Mouse (Mus musculus): Measurements from ENCODE around the gene Exoc3l2. TPM values are rescaled to one million over a fixed set of nuclear protein-coding genes. Genes with fewer than 3 reads are reported as not detected.

The Exoc3l2 gene
- polyA plus RNA-seq, 1 experiment from 2014 or later, result 0.76 TPM

DNA sequence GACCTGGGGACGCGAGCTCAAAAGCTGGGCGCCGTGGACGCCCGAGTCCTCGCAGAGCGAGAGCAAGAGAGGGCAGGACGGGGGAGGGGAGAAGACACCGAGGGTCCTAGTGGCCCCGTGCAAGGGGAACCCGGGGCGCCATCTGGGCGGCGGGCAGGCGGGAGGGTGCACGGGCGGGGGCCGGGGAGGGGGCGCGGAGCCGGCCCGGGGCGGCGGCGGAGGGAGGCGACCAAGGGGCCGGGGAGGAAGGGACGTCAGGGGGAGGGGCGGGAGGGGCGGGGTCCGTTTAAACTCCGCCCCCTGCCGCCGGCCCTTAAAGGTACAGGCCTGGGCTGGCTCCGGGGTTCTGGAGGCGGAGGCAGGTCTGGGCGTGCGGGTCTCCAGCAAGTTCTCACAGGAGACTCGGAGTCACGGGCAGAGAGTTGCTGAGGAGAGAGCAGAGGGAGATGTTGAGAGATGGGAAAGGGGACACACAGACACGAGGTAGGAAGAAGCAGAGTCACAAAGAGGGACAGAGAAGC, 4.5 kb upstream of the Exoc3l2 start, which contains the start of gene Mark4:
TSS of gene Mark4 (minus strand) at position 231 of the 521 bp plus-strand sequence.
- ATAC-seq (replicated peaks; ENCODE audit: low FRiP score, low TSS enrichment, low read depth), result peak; percentile 86
- WGBS, result under 1% methylated on average over 37 of the region's 42 CpGs
- peak within 1 kb of the TSS; percentile 65; the same call in 1 of the 2 replicates for H3K27ac ChIP-seq (ENCODE audit: low read depth)

DNA sequence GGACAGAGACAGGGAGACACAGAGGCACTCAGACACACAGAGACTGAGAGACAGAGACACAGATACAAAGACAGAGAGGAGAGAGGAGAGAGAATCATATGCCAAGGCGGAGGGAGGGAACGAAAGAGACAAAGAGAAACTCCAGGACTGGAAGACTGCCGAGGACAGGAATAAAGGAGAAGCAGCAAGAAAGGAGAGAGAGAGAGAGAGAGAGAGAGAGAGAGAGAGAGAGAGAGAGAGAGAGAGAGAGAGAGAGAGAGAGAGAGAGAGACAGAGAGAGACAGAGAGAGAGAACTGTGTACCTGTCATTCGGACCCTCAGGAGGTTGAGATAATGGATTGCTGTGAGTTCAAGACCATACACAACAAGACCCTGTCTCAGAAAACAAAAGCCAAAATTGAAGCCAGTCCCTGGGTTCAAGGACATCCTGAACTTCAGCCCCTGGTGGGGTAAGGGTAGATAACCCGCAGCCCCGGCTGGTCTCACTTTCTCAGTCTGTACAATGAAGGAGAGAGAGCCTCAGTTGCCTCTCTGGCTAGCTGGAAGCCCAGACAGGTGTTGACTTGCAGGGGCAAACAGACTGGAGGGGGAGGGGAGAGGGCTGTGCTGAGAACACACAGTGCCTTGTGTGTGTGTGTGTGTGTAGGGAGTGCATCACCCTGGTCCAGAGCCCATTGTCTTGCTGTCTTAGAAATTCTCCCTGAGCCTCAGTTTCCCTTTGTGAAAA, 3.8 kb upstream of the Exoc3l2 start:
- Histone ChIP-seq H3K27me3 (replicated peaks; ENCODE audit: control insufficient read depth, insufficient read depth, low read length) (no peaks in the 10 kb centered on the region), H3K27ac (ENCODE audit: low read depth) (peak overlapping the region; percentile 65; the same call in 1 of the 2 replicates), H3K9ac (ENCODE audit: low read length) (peak overlapping the region; percentile 44), H3K4me1 (replicated peaks; ENCODE audit: control insufficient read depth, insufficient read depth, low read length) (peaks cover 18% of the 10 kb centered on the region), H3K4me3 (ENCODE audit: low read depth, low read length) (peak overlapping the region; percentile 91), H3K36me3 (ENCODE audit: control insufficient read depth, insufficient read depth, low read length) (0 out of 2 replicates have a peak, but pooled peaks cover 5% of the 10 kb centered on the region), H3K4me2 (ENCODE audit: low read length) (peak overlapping the region; percentile 83), H3K9me3 (ENCODE audit: control insufficient read depth, low read length) (no peaks in the 10 kb centered on the region)
- ATAC-seq (replicated peaks; ENCODE audit: low FRiP score, low TSS enrichment, low read depth) (peak; percentile 10; the same call in 1 of the 2 replicates), DNase-seq (ENCODE audit: low spot score) (no peak)
- WGBS, result 27% methylated on average over 6 of the region's 6 CpGs

More for the DNA sequence above, 4.5 kb upstream of the Exoc3l2 start, which contains the start of gene Mark4:
- H3K27me3 ChIP-seq (replicated peaks; ENCODE audit: control insufficient read depth, insufficient read depth, low read length), result no peaks in the 10 kb centered on the region
- H3K4me3 ChIP-seq (ENCODE audit: low read depth, low read length), result peak within 1 kb of the TSS; percentile 91
- peaks cover 14% of the 10 kb centered on the region for H3K4me1 ChIP-seq (replicated peaks; ENCODE audit: control insufficient read depth, insufficient read depth, low read length)
- peak within 1 kb of the TSS; percentile 83 for H3K4me2 ChIP-seq (ENCODE audit: low read length)
- peak; percentile 92 for DNase-seq (ENCODE audit: low spot score)
- no peaks in the 10 kb centered on the region for H3K9me3 ChIP-seq (ENCODE audit: control insufficient read depth, low read length)
- peak within 1 kb of the TSS; percentile 44 for H3K9ac ChIP-seq (ENCODE audit: low read length)
- 0 out of 2 replicates have a peak, but pooled peaks cover 5% of the 10 kb centered on the region for H3K36me3 ChIP-seq (ENCODE audit: control insufficient read depth, insufficient read depth, low read length)

DNA sequence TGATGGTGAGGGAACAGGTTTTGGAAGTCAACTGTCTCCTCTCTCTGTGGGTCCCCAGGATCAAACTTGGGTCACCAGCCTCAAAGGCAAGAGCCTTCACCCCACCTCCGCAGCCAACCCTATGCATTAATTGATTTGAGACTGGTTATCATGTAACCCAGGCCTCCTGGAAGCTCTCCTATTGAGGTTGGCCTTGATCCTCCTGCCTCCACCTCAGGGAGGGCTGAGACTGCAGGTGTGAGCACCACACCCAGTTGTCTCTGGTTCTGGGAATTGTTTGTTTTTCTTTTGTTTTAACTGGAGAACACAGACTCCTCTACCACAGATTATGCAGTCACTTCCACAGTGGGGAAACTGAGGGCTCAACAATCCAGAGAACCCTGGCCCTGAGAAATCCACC, 2.6 kb upstream of the Exoc3l2 start:
- H3K9ac ChIP-seq (ENCODE audit: low read length), result no peak overlapping the region
- H3K36me3 ChIP-seq (ENCODE audit: control insufficient read depth, insufficient read depth, low read length), result 0 out of 2 replicates have a peak, but pooled peaks cover 5% of the 10 kb centered on the region
- H3K9me3 ChIP-seq (ENCODE audit: control insufficient read depth, low read length), result no peaks in the 10 kb centered on the region
- H3K4me3 ChIP-seq (ENCODE audit: low read depth, low read length), result no peak overlapping the region
- WGBS, result 83% methylated on average over 1 of the region's 1 CpGs
- no peak overlapping the region for H3K4me2 ChIP-seq (ENCODE audit: low read length)
- H3K27me3 ChIP-seq (replicated peaks; ENCODE audit: control insufficient read depth, insufficient read depth, low read length), result no peaks in the 10 kb centered on the region
- no peak overlapping the region for H3K27ac ChIP-seq (ENCODE audit: low read depth)
- ATAC-seq (replicated peaks; ENCODE audit: low FRiP score, low TSS enrichment, low read depth), result no peak
- DNase-seq (ENCODE audit: low spot score), result no peak
- H3K4me1 ChIP-seq (replicated peaks; ENCODE audit: control insufficient read depth, insufficient read depth, low read length), result peaks cover 25% of the 10 kb centered on the region

DNA sequence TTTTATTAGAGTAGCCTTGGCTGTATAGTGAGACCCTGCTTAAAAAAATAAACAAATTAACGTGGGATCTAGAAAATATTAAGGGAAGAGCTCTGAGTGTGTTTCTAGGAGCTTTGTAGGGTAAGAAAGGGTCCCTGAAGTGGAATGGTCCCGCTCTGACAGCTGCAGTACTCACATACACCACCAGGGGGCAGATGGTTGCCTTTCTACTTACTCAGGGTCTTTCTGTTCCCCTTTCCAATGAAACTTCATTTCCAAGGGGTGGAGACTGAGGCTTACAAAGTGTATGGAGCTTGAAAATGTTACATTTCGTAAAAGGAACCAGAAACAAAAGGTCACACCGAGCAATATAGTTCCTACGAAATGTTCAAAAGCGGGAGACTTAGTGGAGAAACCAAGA, 1.6 kb upstream of the Exoc3l2 start:
- no peak overlapping the region for H3K4me3 ChIP-seq (ENCODE audit: low read depth, low read length)
- no peak overlapping the region for H3K27ac ChIP-seq (ENCODE audit: low read depth)
- no peak for ATAC-seq (replicated peaks; ENCODE audit: low FRiP score, low TSS enrichment, low read depth)
- no peak overlapping the region for H3K9ac ChIP-seq (ENCODE audit: low read length)
- H3K9me3 ChIP-seq (ENCODE audit: control insufficient read depth, low read length), result no peaks in the 10 kb centered on the region
- H3K27me3 ChIP-seq (replicated peaks; ENCODE audit: control insufficient read depth, insufficient read depth, low read length), result no peaks in the 10 kb centered on the region
- H3K4me1 ChIP-seq (replicated peaks; ENCODE audit: control insufficient read depth, insufficient read depth, low read length), result peaks cover 25% of the 10 kb centered on the region
- peak; percentile 92 for DNase-seq (ENCODE audit: low spot score)
- H3K36me3 ChIP-seq (ENCODE audit: control insufficient read depth, insufficient read depth, low read length), result no peaks in the 10 kb centered on the region
- no peak overlapping the region for H3K4me2 ChIP-seq (ENCODE audit: low read length)
- WGBS, result 16% methylated on average over 6 of the region's 6 CpGs

DNA sequence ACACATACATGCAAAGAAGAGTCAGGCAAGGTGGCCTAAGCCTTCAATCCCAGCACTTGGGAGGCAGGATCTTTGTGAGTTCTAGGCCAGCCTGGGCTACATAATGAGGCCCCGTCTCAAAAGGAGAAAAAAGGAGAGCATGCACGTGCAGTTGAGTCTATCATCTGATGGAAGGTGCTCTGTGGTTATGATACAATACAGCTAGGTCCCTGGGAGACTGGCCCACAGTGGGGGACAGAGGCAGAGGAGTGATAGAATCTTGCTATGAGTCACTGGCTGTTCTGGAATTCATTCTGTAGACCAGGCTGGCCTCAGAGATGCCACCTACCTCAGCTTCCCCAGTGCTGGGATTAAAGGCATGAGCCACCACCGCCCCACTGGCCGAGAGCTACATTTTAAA, 688 bp upstream of the Exoc3l2 start:
- H3K9ac ChIP-seq (ENCODE audit: low read length), result no peak overlapping the region
- H3K4me2 ChIP-seq (ENCODE audit: low read length), result no peak overlapping the region
- WGBS, result 72% methylated on average over 4 of the region's 4 CpGs
- H3K4me3 ChIP-seq (ENCODE audit: low read depth, low read length), result no peak overlapping the region
- H3K9me3 ChIP-seq (ENCODE audit: control insufficient read depth, low read length), result no peaks in the 10 kb centered on the region
- peaks cover 16% of the 10 kb centered on the region for H3K4me1 ChIP-seq (replicated peaks; ENCODE audit: control insufficient read depth, insufficient read depth, low read length)
- no peak overlapping the region for H3K27ac ChIP-seq (ENCODE audit: low read depth)
- no peak for ATAC-seq (replicated peaks; ENCODE audit: low FRiP score, low TSS enrichment, low read depth)
- DNase-seq (ENCODE audit: low spot score), result no peak
- no peaks in the 10 kb centered on the region for H3K36me3 ChIP-seq (ENCODE audit: control insufficient read depth, insufficient read depth, low read length)
- 0 out of 2 replicates have a peak, but pooled peaks cover 5% of the 10 kb centered on the region for H3K27me3 ChIP-seq (replicated peaks; ENCODE audit: control insufficient read depth, insufficient read depth, low read length)

DNA sequence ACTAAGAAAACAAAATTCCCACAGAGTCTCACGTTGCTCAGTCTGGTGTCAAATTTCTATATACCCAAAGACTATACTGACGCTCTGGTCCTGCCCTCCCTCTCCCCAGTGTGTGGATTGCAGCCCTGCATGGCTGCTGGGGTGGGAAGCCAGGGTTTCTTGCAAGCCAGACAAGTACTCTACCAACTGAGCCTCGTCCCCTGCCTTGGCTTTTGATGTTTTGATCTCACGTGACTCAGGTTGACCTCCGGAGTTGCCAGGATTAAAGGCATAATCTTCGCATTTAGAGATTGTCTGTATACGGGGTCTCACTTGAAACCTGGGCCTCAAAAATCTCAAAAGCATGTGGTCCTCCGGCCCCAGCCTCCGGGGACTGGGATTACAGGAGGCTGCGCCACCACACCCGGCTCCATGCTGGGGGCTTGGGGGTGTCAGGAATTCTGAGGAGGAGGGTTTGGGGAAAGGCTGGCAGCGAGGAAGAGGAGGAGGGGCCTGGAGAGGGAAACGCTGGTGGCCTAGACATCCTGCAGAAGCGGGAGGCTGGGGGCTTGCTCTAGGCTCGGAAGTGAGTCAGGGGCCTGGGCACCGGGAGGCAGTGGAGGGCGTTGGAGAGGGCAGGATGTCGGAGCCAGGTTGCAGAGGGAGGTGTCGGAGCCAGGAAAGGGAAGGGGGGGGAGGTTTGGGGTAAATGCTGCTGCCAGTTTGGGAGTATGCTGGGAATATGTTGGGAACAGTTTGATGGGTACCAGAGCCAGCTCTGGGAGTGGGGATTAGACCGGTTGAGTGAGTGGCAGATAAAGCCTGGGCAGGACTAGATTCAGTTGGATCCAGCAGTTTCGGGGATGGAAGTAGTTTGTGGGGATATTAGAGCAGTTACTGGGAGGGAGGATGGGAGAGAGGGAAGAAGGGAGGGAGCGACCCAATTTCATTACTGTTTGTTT, 1.5 kb downstream of the Exoc3l2 start:
- Histone ChIP-seq H3K36me3 (ENCODE audit: control insufficient read depth, insufficient read depth, low read length) (no peaks in the 10 kb centered on the region), H3K27me3 (replicated peaks; ENCODE audit: control insufficient read depth, insufficient read depth, low read length) (peaks cover 13% of the 10 kb centered on the region), H3K9ac (ENCODE audit: low read length) (peak overlapping the region; percentile 11; the same call in 1 of the 2 replicates), H3K4me3 (ENCODE audit: low read depth, low read length) (no peak overlapping the region), H3K9me3 (ENCODE audit: control insufficient read depth, low read length) (no peaks in the 10 kb centered on the region), H3K4me2 (ENCODE audit: low read length) (peak overlapping the region; percentile 28), H3K4me1 (replicated peaks; ENCODE audit: control insufficient read depth, insufficient read depth, low read length) (peaks cover 11% of the 10 kb centered on the region), H3K27ac (ENCODE audit: low read depth) (no peak overlapping the region)
- ATAC-seq (replicated peaks; ENCODE audit: low FRiP score, low TSS enrichment, low read depth) (no peak), DNase-seq (ENCODE audit: low spot score) (no peak)
- 9% methylated on average over 22 of the region's 22 CpGs for WGBS

DNA sequence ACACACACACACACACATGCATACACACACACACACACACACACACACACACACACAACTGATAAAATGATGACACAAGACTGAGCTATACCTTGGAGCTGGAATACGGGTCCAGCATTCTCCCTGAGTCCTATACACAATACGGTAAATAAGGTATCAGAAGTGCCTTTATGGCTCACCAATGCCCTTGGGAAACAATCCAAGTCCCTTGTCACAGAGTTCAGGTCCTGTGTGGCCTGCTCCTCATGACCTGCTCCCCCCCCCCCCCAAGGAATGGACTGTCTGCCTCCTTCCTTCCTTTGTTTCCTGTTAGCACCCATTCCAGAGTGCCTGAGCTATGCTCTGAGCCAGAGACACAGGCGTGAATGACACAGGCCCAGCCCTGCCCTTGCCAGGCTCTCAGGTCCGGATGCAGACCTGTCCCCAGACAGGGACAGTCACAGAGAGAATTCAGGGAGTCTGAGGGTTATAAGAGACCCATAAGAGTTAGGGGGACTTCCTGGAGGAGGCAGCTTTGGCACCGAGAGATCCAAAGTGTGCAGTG, 3.5 kb downstream of the Exoc3l2 start:
- Histone ChIP-seq H3K4me2 (ENCODE audit: low read length) (no peak overlapping the region), H3K9ac (ENCODE audit: low read length) (no peak overlapping the region), H3K4me1 (replicated peaks; ENCODE audit: control insufficient read depth, insufficient read depth, low read length) (peaks cover 11% of the 10 kb centered on the region), H3K9me3 (ENCODE audit: control insufficient read depth, low read length) (no peaks in the 10 kb centered on the region), H3K27me3 (replicated peaks; ENCODE audit: control insufficient read depth, insufficient read depth, low read length) (peaks cover 30% of the 10 kb centered on the region), H3K27ac (ENCODE audit: low read depth) (no peak overlapping the region), H3K36me3 (ENCODE audit: control insufficient read depth, insufficient read depth, low read length) (no peaks in the 10 kb centered on the region), H3K4me3 (ENCODE audit: low read depth, low read length) (no peak overlapping the region)
- DNase-seq (ENCODE audit: low spot score), result no peak
- 62% methylated on average over 5 of the region's 5 CpGs for whole genome bisulfite sequencing
- ATAC-seq (replicated peaks; ENCODE audit: low FRiP score, low TSS enrichment, low read depth), result no peak

DNA sequence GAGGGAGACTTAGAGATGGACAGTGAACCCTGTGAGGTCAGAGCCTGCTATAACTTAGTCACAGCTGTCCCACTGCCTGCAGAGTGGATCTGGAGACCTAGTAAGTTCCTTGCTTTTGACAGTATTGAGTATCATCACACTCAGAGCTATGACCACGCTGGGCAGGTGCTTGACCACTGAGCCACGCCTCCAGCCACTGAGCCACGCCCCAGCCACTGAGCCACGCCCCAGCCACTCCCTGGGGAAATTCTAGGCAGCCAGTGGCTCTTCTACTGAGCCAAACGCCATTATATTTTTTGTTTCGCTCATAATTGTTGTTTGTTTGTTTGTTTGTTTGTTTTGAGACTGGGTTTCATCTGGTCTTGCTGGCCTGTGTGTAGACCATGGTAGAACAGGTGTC, 4.5 kb downstream of the Exoc3l2 start:
- no peaks in the 10 kb centered on the region for H3K9me3 ChIP-seq (ENCODE audit: control insufficient read depth, low read length)
- no peak overlapping the region for H3K4me2 ChIP-seq (ENCODE audit: low read length)
- no peak for ATAC-seq (replicated peaks; ENCODE audit: low FRiP score, low TSS enrichment, low read depth)
- DNase-seq (ENCODE audit: low spot score), result no peak
- no peak overlapping the region for H3K4me3 ChIP-seq (ENCODE audit: low read depth, low read length)
- peaks cover 11% of the 10 kb centered on the region for H3K4me1 ChIP-seq (replicated peaks; ENCODE audit: control insufficient read depth, insufficient read depth, low read length)
- H3K27ac ChIP-seq (ENCODE audit: low read depth), result no peak overlapping the region
- H3K9ac ChIP-seq (ENCODE audit: low read length), result no peak overlapping the region
- H3K36me3 ChIP-seq (ENCODE audit: control insufficient read depth, insufficient read depth, low read length), result no peaks in the 10 kb centered on the region
- WGBS, result 36% methylated on average over 6 of the region's 6 CpGs
- H3K27me3 ChIP-seq (replicated peaks; ENCODE audit: control insufficient read depth, insufficient read depth, low read length), result peaks cover 40% of the 10 kb centered on the region
